Mouse (Mus musculus): ENCODE measurements around the gene Tex9. TPM values are rescaled to one million over a fixed set of nuclear protein-coding genes. Genes with fewer than 3 reads are reported as not detected.
"Not testable (repeated sequence)": the region's sequence is repeated elsewhere in the genome, so short reads cannot be mapped to it uniquely, and the experiment has no call there.

Gene Tex9
- total RNA-seq, 2 experiments from 2014 or later, result 4.2 to 4.7 TPM

- intact Hi-C loops (cut with DNase I), result no loop called here
- DNase-seq, result no peak
Measured at GRCm38 (mm10) chr9:72403421-72403820, 88.6 kb downstream of the Tex9 start.

- intact Hi-C loops (cut with DNase I); DNase-seq: not testable (repeated sequence)
Measured at GRCm38 (mm10) chr9:72401769-72402168, 90.2 kb downstream of the Tex9 start.

Small RNA genes within 50 kb of the gene (microRNA-seq; reads per million reads assigned to microRNA genes)
- 0 reads per million in 2 experiments for gene Gm28010

Other genes starting within 250 kb of the Tex9 start
- gene Zfp280d, start 217.4 kb downstream of the Tex9 start, total RNA-seq (2021), result 10 to 100 TPM; 29.4 to 34.2 TPM
- under 1 TPM; 0.72 to 0.87 TPM for gene Mns1, start 54.2 kb downstream of the Tex9 start, total RNA-seq (2021)
- gene Rfx7, start 40.0 kb upstream of the Tex9 start, total RNA-seq (2021), result 10 to 100 TPM; 15.3 to 16.5 TPM
- 100 to 1,000 TPM; 490 to 566 TPM for gene Nedd4, start 170.1 kb upstream of the Tex9 start, total RNA-seq (2021)